Mouse (Mus musculus) forebrain, embryonic 13.5 days (tissue): ENCODE data around the gene Jmjd1c. TPM values are rescaled to one million over a fixed set of nuclear protein-coding genes. Genes with fewer than 3 reads are reported as not detected.

Experiments used
- ATAC-seq: fragments of 200-750 bp; cut with Nextera tagmentation; 2 replicates; pipeline ENCODE4 v1.8.0; 2017
- H3K27ac ChIP-seq: fragments of 300-500 bp; sonication (generic); 2 replicates; pipeline ENCODE4 v1.5.1; 2015; ENCODE audit warnings: inconsistent platforms, mild to moderate bottlenecking, moderate library complexity
- H3K27me3 ChIP-seq: fragments of 300-500 bp; sonication (generic); 2 replicates; pipeline ENCODE4 v1.6.1; 2015; ENCODE audit warnings: mild to moderate bottlenecking, inconsistent platforms
- H3K36me3 ChIP-seq: fragments of 300-500 bp; sonication (generic); 2 replicates; pipeline ENCODE4 v1.6.1; 2015; ENCODE audit warnings: mild to moderate bottlenecking, inconsistent platforms; ENCODE audit not compliant: poor library complexity, severe bottlenecking
- H3K4me1 ChIP-seq: fragments of 300-500 bp; sonication (generic); 2 replicates; pipeline ENCODE4 v1.6.1; 2015; ENCODE audit warnings: inconsistent platforms
- H3K4me2 ChIP-seq: fragments of 300-500 bp; sonication (generic); 2 replicates; pipeline ENCODE4 v1.6.1; 2015; ENCODE audit warnings: inconsistent platforms, mild to moderate bottlenecking, moderate library complexity
- H3K4me3 ChIP-seq: fragments of 300-500 bp; sonication (generic); 2 replicates; pipeline ENCODE4 v1.5.1; 2015; ENCODE audit warnings: mild to moderate bottlenecking, inconsistent platforms
- H3K9ac ChIP-seq: fragments of 300-500 bp; sonication (generic); 2 replicates; pipeline ENCODE4 v1.6.1; 2015; ENCODE audit warnings: mild to moderate bottlenecking, inconsistent platforms
- H3K9me3 ChIP-seq: fragments of 300-500 bp; sonication (generic); replicated peaks from 2 replicates; pipeline ENCODE4 v1.6.1; 2016; ENCODE audit warnings: inconsistent platforms
- WGBS: fragments of 180-500 bp; shearing (Covaris S2); methylation state at CpG from one replicate; pipeline ENCODE4 v1.1.7; 2015; 5-methylcytosine and 5-hydroxymethylcytosine counted together
- polyA plus RNA-seq: library from polyadenylated mRNA; unstranded; fragments of >200 nt; fragmentation: Nextera tagmentation; extraction: Ambion mirVana; gene quantifications from 2 replicates; pipeline ENCODE4 v1.2.1, GENCODE M21; 2015

The Jmjd1c gene
- polyA plus RNA-seq, 1 experiment from 2014 or later, result 49.6 TPM

- ATAC-seq, result no peak
- H3K27ac ChIP-seq, result no peak overlapping the region; the same call in 1 of the 2 replicates
- WGBS, result 5% methylated on average over 5 of the region's 5 CpGs
Observed at GRCm38 (mm10) chr10:67187001-67187453, 91.1 kb downstream of the Jmjd1c start.

GRCm38 (mm10) chr10:67187952-67188351, 92.0 kb downstream of the Jmjd1c start:
- Histone ChIP-seq H3K27me3 (no peaks in the 10 kb centered on the region), H3K4me1 (peaks cover 27% of the 10 kb centered on the region), H3K4me3 (peak overlapping the region; percentile 40; the same call in 1 of the 2 replicates), H3K4me2 (peak overlapping the region; percentile 58), H3K9ac (no peak overlapping the region), H3K36me3 (peaks cover 5% of the 10 kb centered on the region), H3K9me3 (no peaks in the 10 kb centered on the region), H3K27ac (no peak overlapping the region)
- 88% methylated on average over 2 of the region's 2 CpGs for WGBS
- ATAC-seq, result no peak

More at GRCm38 (mm10) chr10:67187001-67187453, 91.1 kb downstream of the Jmjd1c start:
- Histone ChIP-seq H3K4me2 (peak overlapping the region; percentile 58), H3K4me3 (peak overlapping the region; percentile 40), H3K9me3 (no peaks in the 10 kb centered on the region), H3K36me3 (no peaks in the 10 kb centered on the region; the same call in 1 of the 2 replicates), H3K9ac (peak overlapping the region; percentile 63), H3K4me1 (peaks cover 27% of the 10 kb centered on the region), H3K27me3 (no peaks in the 10 kb centered on the region)

- no peak for ATAC-seq
- Histone ChIP-seq H3K27ac (no peak overlapping the region), H3K27me3 (no peaks in the 10 kb centered on the region), H3K4me1 (peaks cover 27% of the 10 kb centered on the region), H3K4me3 (no peak overlapping the region), H3K9ac (no peak overlapping the region), H3K9me3 (no peaks in the 10 kb centered on the region), H3K36me3 (peaks cover 8% of the 10 kb centered on the region), H3K4me2 (no peak overlapping the region)
Observed at GRCm38 (mm10) chr10:67189057-67189456, 93.1 kb downstream of the Jmjd1c start.

- H3K4me3 ChIP-seq, result no peak overlapping the region
- 90% methylated on average over 1 of the region's 1 CpGs for WGBS
- no peaks in the 10 kb centered on the region for H3K27me3 ChIP-seq
- no peak overlapping the region for H3K27ac ChIP-seq
- peaks cover 23% of the 10 kb centered on the region for H3K4me1 ChIP-seq
- H3K36me3 ChIP-seq, result peaks cover 14% of the 10 kb centered on the region
- H3K9me3 ChIP-seq, result no peaks in the 10 kb centered on the region
- no peak overlapping the region for H3K9ac ChIP-seq
- ATAC-seq, result no peak
- no peak overlapping the region for H3K4me2 ChIP-seq
Observed at GRCm38 (mm10) chr10:67190261-67190660, 94.3 kb downstream of the Jmjd1c start.

GRCm38 (mm10) chr10:67192366-67192765, 96.4 kb downstream of the Jmjd1c start:
- Histone ChIP-seq H3K4me3 (no peak overlapping the region), H3K9ac (no peak overlapping the region), H3K27me3 (no peaks in the 10 kb centered on the region), H3K4me2 (no peak overlapping the region), H3K9me3 (no peaks in the 10 kb centered on the region), H3K4me1 (peaks cover 16% of the 10 kb centered on the region), H3K36me3 (peaks cover 14% of the 10 kb centered on the region), H3K27ac (no peak overlapping the region)
- 87% methylated on average over 3 of the region's 3 CpGs for WGBS
- no peak for ATAC-seq

- Histone ChIP-seq H3K9me3 (no peaks in the 10 kb centered on the region), H3K27me3 (no peaks in the 10 kb centered on the region), H3K4me1 (peaks cover 9% of the 10 kb centered on the region), H3K9ac (no peak overlapping the region), H3K36me3 (peaks cover 14% of the 10 kb centered on the region), H3K27ac (no peak overlapping the region), H3K4me2 (no peak overlapping the region), H3K4me3 (no peak overlapping the region)
- no peak for ATAC-seq
- 62% methylated on average over 3 of the region's 3 CpGs for WGBS
Observed at GRCm38 (mm10) chr10:67193003-67193652, 97.2 kb downstream of the Jmjd1c start.

- ATAC-seq, result no peak
- Histone ChIP-seq H3K4me1 (peaks cover 5% of the 10 kb centered on the region), H3K36me3 (peaks cover 14% of the 10 kb centered on the region), H3K9me3 (no peaks in the 10 kb centered on the region), H3K27me3 (no peaks in the 10 kb centered on the region), H3K4me2 (no peak overlapping the region), H3K27ac (no peak overlapping the region), H3K4me3 (no peak overlapping the region), H3K9ac (no peak overlapping the region)
- 95% methylated on average over 3 of the region's 3 CpGs for WGBS
Observed at GRCm38 (mm10) chr10:67194046-67194445, 98.1 kb downstream of the Jmjd1c start.

GRCm38 (mm10) chr10:67195671-67196070, 99.7 kb downstream of the Jmjd1c start:
- WGBS, result 96% methylated on average over 1 of the region's 1 CpGs
- peaks cover 2% of the 10 kb centered on the region for H3K4me1 ChIP-seq
- no peak overlapping the region for H3K4me2 ChIP-seq
- no peaks in the 10 kb centered on the region for H3K27me3 ChIP-seq
- no peaks in the 10 kb centered on the region for H3K9me3 ChIP-seq
- no peak for ATAC-seq
- no peak overlapping the region for H3K27ac ChIP-seq
- H3K4me3 ChIP-seq, result no peak overlapping the region
- H3K36me3 ChIP-seq, result peaks cover 14% of the 10 kb centered on the region
- H3K9ac ChIP-seq, result no peak overlapping the region

- peaks cover 7% of the 10 kb centered on the region for H3K4me1 ChIP-seq
- no peaks in the 10 kb centered on the region for H3K27me3 ChIP-seq
- H3K27ac ChIP-seq, result no peak overlapping the region
- H3K36me3 ChIP-seq, result peaks cover 14% of the 10 kb centered on the region
- no peak overlapping the region for H3K4me2 ChIP-seq
- no peak overlapping the region for H3K9ac ChIP-seq
- H3K9me3 ChIP-seq, result no peaks in the 10 kb centered on the region
- H3K4me3 ChIP-seq, result no peak overlapping the region
- no peak for ATAC-seq
- WGBS, result 83% methylated on average over 4 of the region's 4 CpGs
Observed at GRCm38 (mm10) chr10:67197186-67197585, 101.3 kb downstream of the Jmjd1c start.

GRCm38 (mm10) chr10:67197829-67198228, 101.9 kb downstream of the Jmjd1c start:
- Histone ChIP-seq H3K9me3 (no peaks in the 10 kb centered on the region), H3K9ac (no peak overlapping the region), H3K4me1 (peaks cover 7% of the 10 kb centered on the region), H3K4me2 (no peak overlapping the region), H3K27ac (no peak overlapping the region), H3K4me3 (no peak overlapping the region), H3K36me3 (peaks cover 9% of the 10 kb centered on the region), H3K27me3 (no peaks in the 10 kb centered on the region)
- no peak for ATAC-seq
- WGBS, result 82% methylated on average over 2 of the region's 2 CpGs

GRCm38 (mm10) chr10:67201769-67202168, 105.8 kb downstream of the Jmjd1c start:
- no peaks in the 10 kb centered on the region for H3K27me3 ChIP-seq
- no peak overlapping the region for H3K4me2 ChIP-seq
- no peak for ATAC-seq
- H3K4me1 ChIP-seq, result peaks cover 11% of the 10 kb centered on the region
- no peak overlapping the region for H3K27ac ChIP-seq
- no peak overlapping the region for H3K4me3 ChIP-seq
- no peak overlapping the region for H3K9ac ChIP-seq
- no peaks in the 10 kb centered on the region for H3K36me3 ChIP-seq
- no peaks in the 10 kb centered on the region for H3K9me3 ChIP-seq

GRCm38 (mm10) chr10:67202470-67202869, 106.5 kb downstream of the Jmjd1c start:
- Histone ChIP-seq H3K4me3 (no peak overlapping the region), H3K36me3 (no peaks in the 10 kb centered on the region), H3K4me2 (no peak overlapping the region), H3K4me1 (peaks cover 11% of the 10 kb centered on the region), H3K9me3 (no peaks in the 10 kb centered on the region), H3K9ac (no peak overlapping the region), H3K27ac (no peak overlapping the region), H3K27me3 (no peaks in the 10 kb centered on the region)
- WGBS, result 84% methylated on average over 6 of the region's 6 CpGs
- no peak for ATAC-seq
